Mouse (Mus musculus) limb, embryonic 14.5 days (tissue): ENCODE results near the gene Fry. TPM values are rescaled to one million over a fixed set of nuclear protein-coding genes. Genes with fewer than 3 reads are reported as not detected.

Experiments
- ATAC-seq: fragments of 200-750 bp; cut with Nextera tagmentation; 2 replicates; pipeline ENCODE4 v1.8.0; 2017; ENCODE audit warnings: low read depth, moderate number of reproducible peaks, moderate TSS enrichment; ENCODE audit not compliant: low FRiP score
- DNase-seq: peaks from one replicate; pipeline ENCODE4 v3.0.0-alpha.2; 2015; ENCODE audit warnings: low spot score
- H3K27ac ChIP-seq: fragments of 300-500 bp; sonication (generic); replicated peaks from 2 replicates; pipeline ENCODE4 v1.5.1; 2014; ENCODE audit warnings: low read depth, mild to moderate bottlenecking, low read length, moderate library complexity, mixed read lengths
- H3K27me3 ChIP-seq: fragments of 300-500 bp; sonication (generic); 2 replicates; pipeline ENCODE4 v1.6.1; 2014; ENCODE audit warnings: low read length, mixed read lengths; ENCODE audit not compliant: control insufficient read depth, insufficient read depth
- H3K36me3 ChIP-seq: fragments of 300-500 bp; sonication (generic); 2 replicates; pipeline ENCODE4 v1.6.1; 2014; ENCODE audit warnings: mild to moderate bottlenecking, low read length, moderate library complexity, mixed read lengths; ENCODE audit not compliant: control insufficient read depth, insufficient read depth
- H3K4me1 ChIP-seq: fragments of 300-500 bp; sonication (generic); 2 replicates; pipeline ENCODE4 v1.6.1; 2014; ENCODE audit warnings: antibody characterized with exemption, low read length, mixed read lengths; ENCODE audit not compliant: control insufficient read depth, insufficient read depth
- H3K4me2 ChIP-seq: fragments of 300-500 bp; sonication (generic); replicated peaks from 2 replicates; pipeline ENCODE4 v1.6.1; 2014; ENCODE audit warnings: low read depth, mild to moderate bottlenecking, low read length, moderate library complexity; ENCODE audit not compliant: severe bottlenecking
- H3K4me3 ChIP-seq: fragments of 300-500 bp; sonication (generic); replicated peaks from 2 replicates; pipeline ENCODE4 v1.5.1; 2014; ENCODE audit warnings: low read length
- H3K9ac ChIP-seq: fragments of 300-500 bp; sonication (generic); 2 replicates; pipeline ENCODE4 v1.6.1; 2014; ENCODE audit warnings: mild to moderate bottlenecking, low read depth, low read length, moderate library complexity; ENCODE audit not compliant: severe bottlenecking
- H3K9me3 ChIP-seq: fragments of 300-500 bp; sonication (generic); 2 replicates; pipeline ENCODE4 v1.6.1; 2016; ENCODE audit warnings: low read length; ENCODE audit not compliant: control insufficient read depth
- POLR2A ChIP-seq: fragments of 200-500 bp; IDR thresholded peaks from 2 replicates; pipeline ENCODE4 v1.8.0; 2012; ENCODE audit warnings: inconsistent platforms, mild to moderate bottlenecking, moderate library complexity, borderline replicate concordance; ENCODE audit not compliant: insufficient read depth, insufficient read length; ENCODE audit errors: extremely low read depth
- WGBS: fragments of 180-500 bp; shearing (Covaris S2); extraction: QIAGEN DNeasy Blood & Tissue Kit; methylation state at CpG from one replicate; pipeline ENCODE4 v1.1.7; 2014; 5-methylcytosine and 5-hydroxymethylcytosine counted together
- polyA plus RNA-seq, 2 experiments: library from polyadenylated mRNA; depleted of rRNA in 1 of 2; stranded (reverse) in 1 of 2; unstranded in 1 of 2; fragments of >200 nt; fragmentation: Nextera tagmentation in 1 of 2; extraction: Ambion mirVana in 1 of 2; gene quantifications; 2 replicates each; pipeline versions ENCODE4 v1.2.1 to v1.2.3; 2012 to 2014

Gene Fry
- polyA plus RNA-seq, 2 experiments: 10.0 to 13.5 TPM

DNA sequence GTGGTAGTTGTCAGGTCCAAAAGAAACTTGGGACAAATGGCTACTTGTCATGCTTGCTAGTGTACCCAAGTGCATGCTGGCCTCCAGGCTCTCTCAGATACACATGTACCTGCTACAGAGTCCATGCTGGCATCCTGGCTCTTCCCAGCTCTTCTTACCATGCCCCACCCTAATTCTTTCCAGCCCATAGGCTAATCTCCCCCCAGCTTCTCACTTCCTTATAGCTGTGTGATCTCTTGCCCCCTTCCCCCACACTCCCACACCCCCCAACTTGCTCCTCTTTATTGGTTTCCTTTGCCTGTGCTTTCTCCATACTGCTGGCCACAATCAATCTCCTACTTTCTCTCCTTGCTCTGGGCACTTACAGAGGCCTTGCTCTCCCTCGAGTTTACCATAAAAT is 146.6 kb downstream of the Fry start:
- Histone ChIP-seq H3K9me3 (no peaks in the 10 kb centered on the region), H3K27ac (no peak overlapping the region), H3K4me2 (no peak overlapping the region), H3K36me3 (no peaks in the 10 kb centered on the region), H3K9ac (no peak overlapping the region), H3K4me3 (no peak overlapping the region), H3K4me1 (peaks cover 14% of the 10 kb centered on the region), H3K27me3 (no peaks in the 10 kb centered on the region)
- WGBS: 28% methylated on average over 1 of the region's 1 CpGs
- ATAC-seq (no peak), DNase-seq (no peak)
- TF ChIP-seq POLR2A: no peak

DNA sequence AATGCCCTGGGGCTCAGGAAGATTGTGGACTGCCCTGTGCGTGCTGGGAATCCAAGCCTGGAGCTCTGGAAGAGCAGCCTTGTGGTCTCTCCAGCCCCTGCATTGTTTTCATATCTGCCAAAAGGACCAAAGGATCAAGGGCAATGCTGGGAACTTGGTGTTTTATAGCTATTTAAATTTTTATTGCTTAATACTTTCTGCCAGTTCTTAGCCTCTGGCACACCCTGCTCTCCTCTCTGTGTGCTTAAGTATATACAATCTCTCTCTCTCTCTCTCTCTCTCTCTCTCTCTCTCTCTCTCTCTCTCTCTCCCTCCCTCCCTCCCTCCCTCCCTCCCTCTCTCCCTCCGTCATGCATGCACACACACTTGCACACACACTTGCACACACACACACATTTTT is 147.5 kb downstream of the Fry start:
- DNase-seq: no peak
- peaks cover 14% of the 10 kb centered on the region for H3K4me1 ChIP-seq
- WGBS: 39% methylated on average over 2 of the region's 2 CpGs
- H3K27ac ChIP-seq: no peak overlapping the region
- ATAC-seq: no peak
- no peak for TF ChIP-seq POLR2A
- no peaks in the 10 kb centered on the region for H3K27me3 ChIP-seq
- no peaks in the 10 kb centered on the region for H3K36me3 ChIP-seq
- H3K9ac ChIP-seq: no peak overlapping the region
- H3K4me3 ChIP-seq: no peak overlapping the region
- no peaks in the 10 kb centered on the region for H3K9me3 ChIP-seq
- no peak overlapping the region for H3K4me2 ChIP-seq

DNA sequence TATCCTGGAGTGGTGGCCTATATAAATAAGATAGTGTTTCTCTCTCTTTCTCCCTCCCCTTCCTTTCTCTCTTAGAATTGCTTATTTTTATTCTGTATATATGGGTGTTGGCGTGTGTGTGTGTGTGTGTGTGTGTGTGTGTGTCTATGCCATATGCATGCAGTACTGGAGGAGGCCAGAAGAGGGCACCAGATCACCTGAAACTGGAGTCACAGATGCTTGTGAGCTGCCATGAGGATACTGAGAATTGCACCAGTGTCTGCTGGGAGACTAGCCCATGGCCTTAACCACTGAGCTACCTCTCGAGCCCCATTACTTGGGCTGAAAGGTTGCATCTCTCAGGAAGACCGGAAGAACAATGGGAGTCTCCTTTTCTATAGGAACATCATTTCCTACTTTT is 149.8 kb downstream of the Fry start:
- Histone ChIP-seq H3K27me3 (no peaks in the 10 kb centered on the region), H3K9me3 (no peaks in the 10 kb centered on the region), H3K4me3 (no peak overlapping the region), H3K9ac (no peak overlapping the region), H3K4me1 (peaks cover 14% of the 10 kb centered on the region), H3K27ac (no peak overlapping the region), H3K4me2 (no peak overlapping the region), H3K36me3 (no peaks in the 10 kb centered on the region)
- no peak for ATAC-seq
- 98% methylated on average over 3 of the region's 3 CpGs for WGBS
- DNase-seq: no peak
- no peak for TF ChIP-seq POLR2A

DNA sequence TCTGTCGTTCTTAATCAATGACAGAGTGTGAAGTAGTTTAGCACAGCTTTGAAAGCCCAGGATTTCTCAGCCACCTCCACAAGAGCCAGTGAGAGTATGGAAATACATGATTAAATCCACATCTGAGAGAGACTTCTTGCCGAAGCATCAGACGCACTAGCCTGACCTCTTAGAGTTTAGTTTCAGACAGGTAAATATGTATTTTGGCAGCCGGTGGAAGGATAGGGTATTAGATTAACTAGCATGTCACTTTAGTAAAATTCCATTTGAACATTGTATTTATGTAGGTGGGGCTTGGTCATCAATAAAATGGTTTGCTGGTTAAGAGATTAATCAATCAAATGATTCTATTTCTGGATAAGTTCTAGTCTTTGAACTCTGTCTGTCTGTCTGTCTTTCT is 152.0 kb downstream of the Fry start:
- Histone ChIP-seq H3K9me3 (no peaks in the 10 kb centered on the region), H3K27ac (no peak overlapping the region), H3K4me2 (no peak overlapping the region), H3K9ac (no peak overlapping the region), H3K4me1 (peaks cover 4% of the 10 kb centered on the region), H3K4me3 (no peak overlapping the region), H3K27me3 (no peaks in the 10 kb centered on the region), H3K36me3 (no peaks in the 10 kb centered on the region)
- DNase-seq: no peak
- no peak for TF ChIP-seq POLR2A
- ATAC-seq: no peak
- WGBS: 72% methylated on average over 4 of the region's 4 CpGs

DNA sequence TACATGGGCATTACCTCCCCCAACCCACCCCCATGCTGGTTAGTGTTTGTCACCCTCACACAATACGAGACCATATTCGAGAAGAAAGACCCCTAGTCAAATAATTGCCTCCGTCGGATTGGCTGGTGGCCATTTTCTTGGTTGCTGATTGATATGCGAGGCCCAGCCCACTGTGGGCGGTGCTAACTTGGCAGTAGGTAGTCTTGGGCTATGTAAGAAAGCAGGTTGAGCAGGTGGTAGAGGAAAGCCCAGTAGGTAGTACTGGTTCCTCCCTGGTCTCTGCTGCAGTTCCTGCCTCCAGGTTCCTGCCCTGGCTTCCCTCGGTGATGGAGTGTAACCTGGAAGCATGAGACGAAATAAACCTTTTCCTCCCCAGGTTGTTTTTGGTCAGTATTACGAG is 153.7 kb downstream of the Fry start:
- no peaks in the 10 kb centered on the region for H3K27me3 ChIP-seq
- no peak overlapping the region for H3K9ac ChIP-seq
- 85% methylated on average over 9 of the region's 9 CpGs for WGBS
- H3K27ac ChIP-seq: no peak overlapping the region
- no peak overlapping the region for H3K4me3 ChIP-seq
- ATAC-seq (no peak), DNase-seq (no peak)
- no peaks in the 10 kb centered on the region for H3K9me3 ChIP-seq
- TF ChIP-seq POLR2A: no peak
- no peak overlapping the region for H3K4me2 ChIP-seq
- H3K4me1 ChIP-seq: no peaks in the 10 kb centered on the region
- H3K36me3 ChIP-seq: no peaks in the 10 kb centered on the region

DNA sequence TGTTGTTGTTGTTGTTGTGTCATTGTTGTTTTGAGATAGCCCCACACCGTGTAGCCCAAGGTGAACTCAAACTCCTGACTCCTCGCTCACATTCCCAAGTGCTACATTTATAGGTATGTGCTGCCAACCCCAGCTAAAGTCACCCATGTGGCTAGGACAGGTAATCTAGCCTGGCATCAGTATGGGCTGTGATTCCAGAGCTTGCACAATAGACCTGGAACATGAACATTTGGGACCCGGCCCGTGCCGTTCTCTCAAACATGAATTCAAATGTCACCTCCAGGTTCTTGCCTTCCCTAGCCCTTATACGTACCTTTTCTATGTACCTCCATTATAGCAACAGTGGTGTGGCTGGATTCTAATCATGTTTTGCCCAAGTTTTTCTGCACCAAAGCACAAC is 156.9 kb downstream of the Fry start:
- no peak overlapping the region for H3K4me2 ChIP-seq
- H3K4me3 ChIP-seq: no peak overlapping the region
- no peak overlapping the region for H3K27ac ChIP-seq
- H3K9ac ChIP-seq: no peak overlapping the region
- ATAC-seq: no peak
- H3K4me1 ChIP-seq: no peaks in the 10 kb centered on the region
- TF ChIP-seq POLR2A: no peak
- no peak for DNase-seq
- no peaks in the 10 kb centered on the region for H3K9me3 ChIP-seq
- no peaks in the 10 kb centered on the region for H3K36me3 ChIP-seq
- 91% methylated on average over 6 of the region's 6 CpGs for WGBS
- no peaks in the 10 kb centered on the region for H3K27me3 ChIP-seq
